ENCODE assay signal across 18 mouse cellular contexts in genomic region chr11:16315097-16315496, GRCm38 (mm10). TPM values are rescaled to one million over a fixed set of nuclear protein-coding genes. Genes with fewer than 3 reads are reported as not detected.
"Had no signal": no experiment of that assay in that cellular context is flagged by ENCODE, and none has a peak within 500 bp of the region (broad histone marks: within the 10 kb centered on the region; RNA-seq: fewer than 3 reads in every experiment).

No protein-coding gene starts in this region.

- ATAC-seq: liver, postnatal 0 days had no signal

- H3K9me3 ChIP-seq: limb, embryonic 15.5 days; liver, embryonic 13.5 days; lung, embryonic 15.5 days had no signal

- H3K36me3 ChIP-seq: limb, embryonic 15.5 days; liver, embryonic 13.5 days; lung, embryonic 15.5 days had no signal

- H3K4me1 ChIP-seq: limb, embryonic 15.5 days; liver, embryonic 13.5 days; lung, embryonic 15.5 days; megakaryocyte, embryonic 14.5 days had no signal

- H3K4me2 ChIP-seq: limb, embryonic 15.5 days; liver, embryonic 13.5 days; lung, embryonic 15.5 days; midbrain, embryonic 11.5 days had no signal

- H3K27me3 ChIP-seq: limb, embryonic 15.5 days; liver, embryonic 13.5 days; lung, embryonic 15.5 days; megakaryocyte, embryonic 14.5 days had no signal

- H3K27ac ChIP-seq: layer of hippocampus, adult 2 months; left cerebral cortex, adult 2 months; limb, embryonic 15.5 days; liver, embryonic 13.5 days; lung, embryonic 15.5 days; macrophage had no signal

- H3K4me3 ChIP-seq: layer of hippocampus, adult 2 months; left cerebral cortex, adult 2 months; limb, embryonic 15.5 days; liver, embryonic 13.5 days; lung, embryonic 15.5 days; megakaryocyte, embryonic 14.5 days had no signal

- H3K9ac ChIP-seq: limb, embryonic 15.5 days; liver, embryonic 13.5 days; liver, postnatal 0 days; lung, embryonic 15.5 days had no signal

- DNase-seq: kidney, adult 11 months; kidney, postnatal 10 days; kidney, postnatal 4 days; liver, embryonic 13.5 days; liver, postnatal 0 days; lung, postnatal 14 days; retina, postnatal 1 day; right cerebral cortex, postnatal 4 days; thymus, postnatal 36 days had no signal

RNA-seq across cellular contexts. Expression of gene Vstm2a, which starts 57.6 kb away (rescaled TPM):
- total RNA-seq: monocyte, adult 5-6 weeks had no signal
- polyA plus RNA-seq: liver, postnatal 0 days; macrophage; spleen, adult 2 months had no signal
